Mouse (Mus musculus) spleen, postnatal 0 days (tissue): ENCODE measurements around the gene Rnf26. TPM values are rescaled to one million over a fixed set of nuclear protein-coding genes. Genes with fewer than 3 reads are reported as not detected.

Experiments
- polyA plus RNA-seq: library from polyadenylated mRNA; unstranded; fragments of >200 nt; fragmentation: Nextera tagmentation; extraction: Ambion mirVana; gene quantifications from 2 replicates; pipeline ENCODE4 v1.2.1, GENCODE M21; 2015

The Rnf26 gene
- 36.8 and 41.0 TPM in 2 replicates for polyA plus RNA-seq

DNA sequence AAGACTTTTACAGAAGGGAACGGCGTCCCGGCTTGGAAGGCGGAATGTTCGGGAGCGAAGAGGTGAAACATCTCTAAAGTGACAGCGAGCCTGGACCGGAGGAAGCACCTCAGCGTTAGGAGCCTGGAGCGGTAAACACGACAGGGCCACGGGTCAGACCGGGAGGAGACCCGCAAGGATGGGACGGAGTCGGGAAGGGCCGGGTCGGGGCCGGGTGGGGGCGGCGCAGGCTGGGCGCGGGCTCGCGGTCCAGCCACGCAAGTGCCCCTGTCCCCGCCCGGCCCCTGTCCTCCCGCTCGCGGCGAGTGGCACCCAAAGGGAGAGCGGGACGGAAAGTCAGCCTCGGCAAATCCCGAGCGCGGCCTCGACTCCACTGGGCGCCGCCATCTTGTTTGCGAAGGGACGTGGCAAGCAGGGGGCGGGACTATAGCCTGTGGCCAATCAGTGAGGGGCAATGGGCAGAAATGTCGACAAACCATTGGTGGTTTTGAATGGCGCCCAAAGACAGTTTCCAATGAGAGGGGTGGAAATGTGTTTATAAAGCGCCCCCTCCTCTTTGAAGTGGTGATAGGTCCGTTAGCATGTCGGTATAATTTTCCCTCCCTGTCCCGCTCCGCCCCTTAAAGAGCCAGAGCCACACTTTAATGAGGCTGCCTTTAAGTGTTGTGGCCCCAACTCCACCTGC is at the start of gene Rnf26, which contains the start of gene Gm49380:
TSS of gene Rnf26 (minus strand) at position 413 of the 685 bp plus-strand sequence.
TSS of gene Gm49380 (minus strand) at position 396 of the 685 bp plus-strand sequence.

DNA sequence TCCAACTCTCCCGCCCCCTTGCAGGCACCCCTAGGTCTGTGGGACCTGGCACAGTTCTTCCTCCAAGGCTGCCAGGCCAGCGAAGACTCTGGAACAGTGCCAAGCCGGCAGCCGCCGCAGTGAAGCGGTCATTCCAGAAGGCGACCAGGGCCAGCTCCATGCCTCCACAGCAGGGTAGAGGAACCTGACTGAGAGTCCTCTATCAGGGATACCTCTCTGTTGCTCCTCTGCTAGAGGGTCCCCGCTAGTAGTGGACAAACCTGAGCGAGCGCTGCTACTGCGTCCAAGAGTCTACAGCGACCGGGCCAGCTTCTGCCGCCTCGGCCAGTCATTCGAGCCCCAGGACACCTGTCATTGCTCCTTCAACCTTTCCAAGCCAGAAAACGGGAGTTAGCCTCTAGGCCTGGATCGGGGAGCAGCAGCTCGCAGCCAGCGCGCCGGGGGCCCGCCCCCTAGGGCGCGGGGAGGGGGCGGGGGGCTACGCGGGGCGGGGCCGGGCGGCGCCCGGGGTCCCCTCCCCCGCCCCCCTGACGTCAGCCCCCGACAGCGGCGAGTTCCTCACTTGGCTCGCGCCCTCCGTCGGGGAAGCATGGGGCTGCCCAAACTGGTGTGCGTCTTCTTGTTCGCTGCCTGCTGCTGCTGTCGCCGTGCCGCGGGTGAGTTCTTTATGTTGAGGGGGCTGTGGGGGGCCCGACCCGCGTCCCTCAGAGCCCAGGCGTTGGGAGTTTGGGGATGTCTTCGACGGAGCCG is 21.0 kb upstream of the Rnf26 start, which contains the start of gene Mcam:
TSS of gene Mcam (plus strand) at position 369 of the 750 bp plus-strand sequence.

DNA sequence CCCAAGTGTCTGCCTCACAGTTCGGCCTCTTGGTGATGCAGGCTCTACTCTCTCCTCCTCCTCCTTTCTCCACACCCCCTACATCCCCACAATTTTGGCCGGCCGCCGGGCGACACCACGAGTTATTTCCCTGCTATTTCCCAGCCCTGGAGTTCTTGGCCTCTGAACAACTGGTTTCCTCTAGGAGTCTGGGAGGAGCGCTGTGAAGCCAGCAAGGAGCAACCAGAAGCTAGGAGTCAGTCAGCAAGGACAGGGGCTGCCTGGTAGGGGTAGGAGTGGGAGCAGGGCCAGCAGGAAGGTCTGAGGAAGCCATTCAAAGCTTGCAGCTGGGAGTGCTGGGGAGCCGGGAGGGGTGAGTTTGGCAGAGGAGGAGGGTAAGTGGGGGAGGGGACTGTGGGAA is 6.2 kb downstream of the Rnf26 start, which contains the start of gene C1qtnf5:
TSS of gene C1qtnf5 (plus strand) at position 136 of the 400 bp plus-strand sequence.

DNA sequence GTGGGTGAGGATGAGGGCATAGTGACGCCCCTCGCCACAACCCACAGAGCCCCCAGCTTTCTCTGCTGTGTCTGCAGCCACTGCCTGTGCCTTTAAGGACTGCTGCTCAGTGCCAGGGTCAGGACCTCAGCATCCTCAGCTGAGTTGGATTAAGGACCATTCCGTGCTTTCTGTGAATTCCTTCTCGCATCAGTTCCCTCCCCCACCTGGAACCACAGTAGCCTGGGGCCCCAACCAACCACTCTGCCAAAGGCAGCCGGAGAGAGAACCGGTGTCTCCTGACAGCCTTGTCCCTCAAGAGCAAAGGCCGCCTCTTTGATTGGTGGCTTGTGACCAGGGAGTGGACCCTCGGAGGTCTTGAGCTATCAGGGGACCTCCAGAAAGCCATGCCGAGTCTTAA is 11.8 kb downstream of the Rnf26 start, which contains the start of gene Mfrp:
TSS of gene Mfrp (plus strand) at position 240 of the 400 bp plus-strand sequence.

DNA sequence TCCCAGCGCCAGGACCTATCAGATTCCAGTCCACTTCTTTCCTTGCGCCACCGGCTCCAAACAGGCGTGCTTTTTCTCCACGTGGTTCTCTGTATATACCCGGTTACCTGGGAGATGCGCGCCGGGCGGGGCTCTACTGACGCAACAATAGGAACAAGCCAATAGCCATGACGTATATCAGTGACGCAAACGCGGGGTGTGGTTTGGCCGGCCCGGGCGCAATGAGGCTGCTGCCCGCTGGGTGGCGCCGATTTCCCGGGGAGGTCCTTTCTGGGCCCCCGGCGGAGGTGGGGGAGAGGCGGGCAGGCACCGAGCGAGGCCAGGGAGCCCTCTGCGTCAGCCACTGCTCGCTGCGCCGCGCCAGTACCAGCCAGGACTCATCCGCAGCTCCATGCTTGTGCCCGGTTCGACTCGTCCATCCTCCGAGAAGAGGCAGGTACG is 46.5 kb downstream of the Rnf26 start, which contains the start of gene Usp2:
TSS of gene Usp2 (plus strand) at position 237 of the 441 bp plus-strand sequence.

Other genes with a start within 250 kb of the Rnf26 start
- 1.4 and 2.7 TPM in 2 replicates for gene Thy1, start 70.1 kb downstream of the Rnf26 start, polyA plus RNA-seq
- 3.2 and 4.1 TPM in 2 replicates for gene Usp2, start 46.5 kb downstream of the Rnf26 start, polyA plus RNA-seq
- gene Mfrp, start 11.8 kb downstream of the Rnf26 start, polyA plus RNA-seq: not detected in 2 replicates
- gene C1qtnf5, start 6.3 kb downstream of the Rnf26 start, polyA plus RNA-seq: 2.2 and 3.0 TPM in 2 replicates
- gene Gm49380, start within 50 bp of the Rnf26 start, polyA plus RNA-seq: 0.05 TPM in 2 replicates
- 12.6 and 12.7 TPM in 2 replicates for gene Mcam, start 21.0 kb upstream of the Rnf26 start, polyA plus RNA-seq
- 8.3 and 9.9 TPM in 2 replicates for gene Cbl, start 120.5 kb upstream of the Rnf26 start, polyA plus RNA-seq
- not detected in 2 replicates for gene Ccdc153, start 127.2 kb upstream of the Rnf26 start, polyA plus RNA-seq
- 0.33 TPM in 1 of 2 replicates, not detected in the other for gene Pdzd3, start 138.0 kb upstream of the Rnf26 start, polyA plus RNA-seq
- 6.4 and 7.7 TPM in 2 replicates for gene Nlrx1, start 155.1 kb upstream of the Rnf26 start, polyA plus RNA-seq
- gene Abcg4, start 175.1 kb upstream of the Rnf26 start, polyA plus RNA-seq: 13.3 and 15.8 TPM in 2 replicates
- gene Hinfp, start 192.2 kb upstream of the Rnf26 start, polyA plus RNA-seq: 12.2 TPM in 2 replicates
- gene C2cd2l, start 206.8 kb upstream of the Rnf26 start, polyA plus RNA-seq: 5.4 TPM in 2 replicates
- gene Dpagt1, start 212.5 kb upstream of the Rnf26 start, polyA plus RNA-seq: 18.9 and 19.9 TPM in 2 replicates
- gene H2afx, start 221.2 kb upstream of the Rnf26 start, polyA plus RNA-seq: 271 and 276 TPM in 2 replicates
- 1,115 and 1,341 TPM in 2 replicates for gene Hmbs, start 230.7 kb upstream of the Rnf26 start, polyA plus RNA-seq
- 16.5 and 16.6 TPM in 2 replicates for gene Vps11, start 248.2 kb upstream of the Rnf26 start, polyA plus RNA-seq